Mouse (Mus musculus) gastrocnemius, adult 2 months (tissue): ENCODE results near the gene 6430550D23Rik. TPM values are rescaled to one million over a fixed set of nuclear protein-coding genes. Genes with fewer than 3 reads are reported as not detected.

ENCODE experiments used
- DNase-seq: peaks from one replicate; pipeline ENCODE4 v3.0.0; 2022
- H3K27ac ChIP-seq: fragments of 200-600 bp; 2 replicates; pipeline ENCODE4 v1.8.1; 2022; ENCODE audit warnings: mild to moderate bottlenecking
- H3K4me3 ChIP-seq: fragments of 200-600 bp; 2 replicates; pipeline ENCODE4 v1.8.1; 2022; ENCODE audit warnings: mild to moderate bottlenecking, moderate library complexity
- CTCF ChIP-seq: fragments of 200-600 bp; IDR thresholded peaks from 2 replicates; pipeline ENCODE4 v1.8.1; 2022; ENCODE audit warnings: antibody characterized with exemption, mild to moderate bottlenecking, moderate library complexity
- intact Hi-C: fragments of 180-260 bp; cut with DNase I; formaldehyde crosslinking; loops from one replicate; pipeline ENCODE4 v1.15.1; 2025
- long read RNA-seq, 2 experiments: library from polyadenylated mRNA; stranded (forward); transcript quantifications; one replicate each; pipeline ENCODE4 v2.0.0; 2021
- total RNA-seq, 2 experiments: library from RNA; stranded (reverse); gene quantifications; 2 replicates each; pipeline ENCODE4 v1.2.3; 2021

6430550D23Rik gene
- under 1 TPM; 0.66 to 0.70 TPM for total RNA-seq
- long read RNA-seq, experiment 1, result 0 reads
- long read RNA-seq, experiment 2, result 0 reads

GRCm38 (mm10) chr2:156007888-156008532 is at the start of gene 6430550D23Rik, which contains the start of gene Ergic3:
6430550D23Rik (minus strand) TSS chr2:156007977.
Ergic3 (plus strand) TSS chr2:156008045.
- intact Hi-C loops, result loop anchor here (2.0 kb wide), 1 partner anchor 71 kb away; no protein-coding TSS in a partner anchor
- no peak for TF ChIP-seq CTCF
- peak; percentile 99 for DNase-seq
- Histone ChIP-seq H3K27ac (peak within 1 kb of the TSS; percentile 90), H3K4me3 (peak within 1 kb of the TSS; percentile 80)

- no peak for TF ChIP-seq CTCF
- intact Hi-C loops, result no loop called here
Measured at GRCm38 (mm10) chr2:156052816-156053215, 45.0 kb upstream of the 6430550D23Rik start, which contains the start of gene Fer1l4. Fer1l4 (minus strand) TSS chr2:156052947.

DNA sequence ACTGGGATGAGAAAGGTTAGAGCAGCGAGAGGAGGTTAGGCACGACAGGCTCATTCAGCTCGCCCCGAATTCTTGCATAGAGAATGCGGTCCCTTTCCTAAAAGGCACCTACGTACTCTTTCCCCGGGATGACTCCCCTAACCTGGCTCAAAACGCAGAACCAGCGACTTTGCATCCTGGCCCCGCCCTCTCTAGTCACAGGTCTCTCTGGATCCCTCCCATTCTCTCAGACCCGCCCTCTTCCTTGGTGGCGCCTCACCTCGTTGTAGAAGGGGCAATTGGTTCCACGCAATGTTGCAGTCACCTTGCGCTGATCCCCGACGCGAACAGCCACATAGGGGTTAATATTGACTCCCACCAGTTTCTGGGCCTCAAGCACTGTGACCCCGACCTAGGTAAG is 40.2 kb upstream of the 6430550D23Rik start:
- no peak overlapping the region for H3K4me3 ChIP-seq
- intact Hi-C loops, result no loop called here

More at GRCm38 (mm10) chr2:156052816-156053215, 45.0 kb upstream of the 6430550D23Rik start, which contains the start of gene Fer1l4:
- Histone ChIP-seq H3K27ac (no peak within 1 kb of the TSS), H3K4me3 (no peak within 1 kb of the TSS)
- no peak for DNase-seq

GRCm38 (mm10) chr2:156042903-156043302 is 35.1 kb upstream of the 6430550D23Rik start:
- intact Hi-C loops, result no loop called here
- Histone ChIP-seq H3K27ac (no peak overlapping the region), H3K4me3 (no peak overlapping the region)
- DNase-seq, result no peak
- no peak for TF ChIP-seq CTCF

More for the DNA sequence above, 40.2 kb upstream of the 6430550D23Rik start:
- no peak for DNase-seq
- no peak for TF ChIP-seq CTCF
- no peak overlapping the region for H3K27ac ChIP-seq

- Histone ChIP-seq H3K4me3 (no peak overlapping the region), H3K27ac (no peak overlapping the region)
- intact Hi-C loops, result no loop called here
- no peak for TF ChIP-seq CTCF
- no peak for DNase-seq
Measured at GRCm38 (mm10) chr2:156039390-156039789, 31.6 kb upstream of the 6430550D23Rik start.

GRCm38 (mm10) chr2:156025482-156025881 is 17.7 kb upstream of the 6430550D23Rik start:
- no peak overlapping the region for H3K27ac ChIP-seq

DNA sequence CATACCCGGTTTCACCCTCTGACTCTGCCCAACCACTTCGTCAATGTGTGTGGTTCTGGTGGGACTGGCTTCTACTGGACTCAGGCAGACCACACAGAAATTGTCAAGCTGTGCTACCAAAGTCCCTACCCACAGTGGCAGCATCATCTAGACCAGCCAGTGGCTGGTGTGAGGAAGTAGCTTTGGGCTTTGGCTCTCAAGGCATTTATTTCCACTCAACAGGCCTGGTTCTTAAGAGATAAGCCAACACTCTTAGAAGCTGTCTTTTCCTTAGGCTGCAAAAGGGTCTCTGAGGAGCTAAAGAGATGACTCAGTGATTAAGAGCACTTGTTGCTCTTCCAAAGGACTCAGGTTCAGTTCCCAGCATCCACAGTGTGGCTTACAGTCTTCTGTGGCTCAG is 14.0 kb upstream of the 6430550D23Rik start:
- no peak for TF ChIP-seq CTCF
- Histone ChIP-seq H3K27ac (no peak overlapping the region), H3K4me3 (no peak overlapping the region)
- DNase-seq, result no peak
- intact Hi-C loops, result no loop called here

More at GRCm38 (mm10) chr2:156025482-156025881, 17.7 kb upstream of the 6430550D23Rik start:
- no peak for TF ChIP-seq CTCF
- no peak overlapping the region for H3K4me3 ChIP-seq
- intact Hi-C loops, result no loop called here
- DNase-seq, result no peak

DNA sequence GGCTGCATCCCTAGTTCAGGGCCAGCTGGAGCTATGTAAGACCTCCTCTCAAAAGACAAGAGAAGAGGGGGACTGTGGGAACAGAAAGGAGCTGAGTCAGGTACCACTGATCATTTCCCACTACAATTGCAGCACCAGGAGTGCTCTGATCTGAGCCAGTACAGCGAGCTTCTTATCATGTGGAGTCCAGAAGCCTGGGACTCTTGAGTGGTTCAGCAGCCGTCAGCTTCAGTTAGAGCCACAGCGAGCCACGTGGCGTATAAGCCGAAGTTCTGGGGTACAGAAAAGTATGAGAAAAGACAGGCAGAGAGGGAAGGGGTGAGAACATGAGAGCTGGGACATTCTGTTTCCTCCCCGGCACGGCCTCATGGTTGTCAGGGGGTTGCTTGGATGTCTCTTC is 13.4 kb upstream of the 6430550D23Rik start:
- DNase-seq, result no peak
- no peak for TF ChIP-seq CTCF

DNA sequence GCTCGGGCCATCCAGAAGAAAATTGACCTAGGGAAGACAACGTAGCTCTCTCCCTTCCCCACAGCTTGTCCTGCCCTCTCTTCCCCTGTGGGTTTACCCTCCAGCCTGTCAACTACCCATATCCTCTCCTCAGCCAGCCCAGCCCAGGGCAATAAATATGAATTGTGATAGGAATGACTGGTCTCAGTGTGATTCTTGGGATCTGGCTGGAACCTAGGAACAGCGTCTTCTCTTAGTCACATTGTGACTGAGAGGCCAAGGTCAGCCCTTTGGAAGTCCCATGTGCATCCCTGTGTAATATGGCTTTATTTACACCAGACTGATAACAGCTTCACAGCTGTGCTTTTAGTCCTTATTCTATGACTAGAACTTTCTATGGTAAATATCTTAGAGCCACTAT is 10.3 kb upstream of the 6430550D23Rik start:
- intact Hi-C loops, result no loop called here
- Histone ChIP-seq H3K27ac (no peak overlapping the region), H3K4me3 (no peak overlapping the region)
- no peak for DNase-seq
- TF ChIP-seq CTCF, result no peak

More for the DNA sequence above, 13.4 kb upstream of the 6430550D23Rik start:
- no peak overlapping the region for H3K4me3 ChIP-seq
- H3K27ac ChIP-seq, result no peak overlapping the region
- intact Hi-C loops, result no loop called here

GRCm38 (mm10) chr2:156005393-156005792 is 2.4 kb downstream of the 6430550D23Rik start:
- Histone ChIP-seq H3K27ac (no peak overlapping the region), H3K4me3 (no peak overlapping the region)
- no peak for DNase-seq
- peak; percentile 39 for TF ChIP-seq CTCF
- intact Hi-C loops, result no loop called here

DNA sequence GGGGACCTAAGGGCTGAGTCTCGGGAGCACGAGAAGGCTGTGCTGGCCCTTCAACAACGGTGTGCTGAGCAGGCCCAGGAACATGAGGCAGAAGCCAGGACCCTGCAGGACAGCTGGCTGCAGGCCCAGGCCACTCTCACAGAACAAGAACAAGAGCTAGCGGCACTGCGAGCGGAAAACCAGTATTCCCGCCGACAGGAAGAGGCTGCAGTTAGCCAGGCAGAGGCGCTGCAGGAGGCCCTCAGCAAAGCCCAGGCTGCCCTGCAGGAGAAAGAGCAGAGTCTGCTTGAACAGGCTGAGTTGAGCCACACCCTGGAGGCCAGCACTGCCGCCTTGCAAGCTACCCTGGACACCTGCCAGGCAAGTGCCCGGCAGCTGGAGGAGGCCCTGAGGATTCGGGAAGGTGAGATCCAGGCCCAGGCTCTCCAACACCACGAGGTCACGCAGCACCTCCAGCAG is 15.9 kb downstream of the 6430550D23Rik start:
- intact Hi-C loops, result no loop called here
- TF ChIP-seq CTCF, result peak; percentile 16; the same call in 1 of the 2 replicates
- peak; percentile 84 for DNase-seq
- H3K27ac ChIP-seq, result peak overlapping the region; percentile 66
- H3K4me3 ChIP-seq, result no peak overlapping the region

GRCm38 (mm10) chr2:155991151-155991550 is 16.6 kb downstream of the 6430550D23Rik start:
- no peak for TF ChIP-seq CTCF
- Histone ChIP-seq H3K27ac (no peak overlapping the region), H3K4me3 (no peak overlapping the region)
- no peak for DNase-seq
- intact Hi-C loops, result no loop called here

- no peak for DNase-seq
- Histone ChIP-seq H3K4me3 (no peak overlapping the region), H3K27ac (no peak overlapping the region)
- TF ChIP-seq CTCF, result no peak
- intact Hi-C loops, result no loop called here
Measured at GRCm38 (mm10) chr2:155989085-155989484, 18.7 kb downstream of the 6430550D23Rik start.
